Mouse (Mus musculus): Measurements from ENCODE around the gene Gm29797. TPM values are rescaled to one million over a fixed set of nuclear protein-coding genes. Genes with fewer than 3 reads are reported as not detected.

Gm29797 gene
- total and polyA plus RNA-seq, 3 experiments, result 0.34 TPM; not detected in 2

DNA sequence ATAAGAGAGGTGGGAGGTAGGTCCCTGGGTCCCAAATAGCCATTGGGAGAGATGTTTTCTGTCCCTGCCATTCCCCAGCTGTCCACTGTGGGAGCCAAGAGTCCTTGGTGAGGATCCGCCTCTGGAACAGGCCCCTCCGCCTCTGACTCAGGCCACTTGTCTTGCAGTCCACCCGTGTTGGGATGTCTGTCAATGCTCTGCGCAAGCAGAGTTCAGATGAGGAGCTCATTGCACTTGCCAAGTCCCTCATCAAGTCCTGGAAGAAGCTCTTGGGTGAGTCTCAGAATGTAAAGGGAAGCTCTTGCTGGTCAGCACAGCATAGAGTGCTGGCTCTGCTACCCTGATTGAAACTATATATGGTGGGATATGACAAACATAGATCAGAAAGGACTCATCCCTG, 26.5 kb downstream of the Gm29797 start:
- H3K4me2 ChIP-seq (ENCODE audit: insufficient read depth, low read depth, poor library complexity, severe bottlenecking), result no peak overlapping the region
- dilution Hi-C loops (cut with MboI; ENCODE audit: extremely low pct_ligation_motif_present, extremely low pct_unique_long_range_greater_than_20kb, low sequenced_read_pairs) (no loop called here), in situ Hi-C loops (cut with MboI; ENCODE audit: low pct_ligation_motif_present, low pct_unique_long_range_greater_than_20kb, low sequenced_read_pairs) (no loop called here)
- no peak overlapping the region for H3K4me3 ChIP-seq (replicated peaks in 1 of 3; ENCODE audit: low read depth in 2 of 3, low read length in 2 of 3, poor library complexity in 1 of 3)
- H3K79me2 ChIP-seq (replicated peaks; ENCODE audit: control insufficient read depth, extremely low read depth, insufficient read depth, poor library complexity, severe bottlenecking), result no peaks in the 10 kb centered on the region
- no peak for TF ChIP-seq SMC3 (IDR thresholded peaks at IDR 0.05; ENCODE audit: low read depth, low read length)
- TF ChIP-seq MAZ (IDR thresholded peaks at IDR 0.05; ENCODE audit: low read depth, low read length), result no peak
- TF ChIP-seq GABPA (IDR thresholded peaks at IDR 0.05; ENCODE audit: insufficient replicate concordance, low read depth, low read length), result no peak
- no peak for TF ChIP-seq ETS1 (conservative IDR thresholded peaks at IDR 0.05; ENCODE audit: low read depth, low read length)
- no peak for TF ChIP-seq CTCF (conservative IDR thresholded peaks at IDR 0.05 in 1 of 2, IDR thresholded peaks at IDR 0.05 in 1 of 2; ENCODE audit: low read depth in 2 of 2, low read length in 2 of 2)
- no peak for TF ChIP-seq MXI1 (IDR thresholded peaks at IDR 0.05; ENCODE audit: low read depth, low read length)
- TF ChIP-seq UBTF (IDR thresholded peaks at IDR 0.05; ENCODE audit: low read depth, low read length), result no peak
- no peak for TF ChIP-seq ZKSCAN1 (IDR thresholded peaks at IDR 0.05; ENCODE audit: borderline replicate concordance, low read depth, low read length)
- no peak for TF ChIP-seq RCOR1 (conservative IDR thresholded peaks at IDR 0.05; ENCODE audit: low read depth, low read length)
- TF ChIP-seq ZMIZ1 (IDR thresholded peaks at IDR 0.05; ENCODE audit: low read depth, low read length), result no peak
- TF ChIP-seq BHLHE40 (IDR thresholded peaks at IDR 0.05; ENCODE audit: low read depth, low read length), result no peak
- no peak for TF ChIP-seq NELFE (IDR thresholded peaks at IDR 0.05; ENCODE audit: low read depth, low read length)
- no peak for TF ChIP-seq USF2 (conservative IDR thresholded peaks at IDR 0.05; ENCODE audit: low read depth, low read length)
- no peak for TF ChIP-seq JUN (IDR thresholded peaks at IDR 0.05; ENCODE audit: insufficient read depth, low read depth, low read length)
- TF ChIP-seq POLR2AphosphoS2 (IDR thresholded peaks at IDR 0.05; ENCODE audit: low read depth, low read length), result no peak; the same call in 1 of the 2 replicates
- no peak for TF ChIP-seq RAD21 (IDR thresholded peaks at IDR 0.05; ENCODE audit: low read depth, low read length)
- no peak for TF ChIP-seq CHD2 (IDR thresholded peaks at IDR 0.05; ENCODE audit: low read length)
- TF ChIP-seq MAX (IDR thresholded peaks at IDR 0.05; ENCODE audit: low read length), result no peak
- TF ChIP-seq ZNF384 (IDR thresholded peaks at IDR 0.05; ENCODE audit: low read depth, low read length), result no peak
- H3K9ac ChIP-seq (ENCODE audit: insufficient read depth, low read depth), result no peak overlapping the region
- H3K4me1 ChIP-seq (ENCODE audit: control insufficient read depth in 1 of 2, insufficient read depth in 2 of 2), result peaks cover 12 to 54% of the 10 kb centered on the region in 2 experiments
- H3K36me3 ChIP-seq (replicated peaks in 1 of 2; ENCODE audit: control insufficient read depth in 1 of 2, insufficient read depth in 1 of 2, low read length in 1 of 2), result peaks cover 18 to 47% of the 10 kb centered on the region in 2 experiments
- H3K9me3 ChIP-seq (replicated peaks; ENCODE audit: low read length), result no peaks in the 10 kb centered on the region
- H3K27ac ChIP-seq (ENCODE audit: insufficient read depth, low read depth), result no peak overlapping the region
- H3K27me3 ChIP-seq (replicated peaks), result no peaks in the 10 kb centered on the region
- no peak for DNase-seq (ENCODE audit: extremely low read depth)

DNA sequence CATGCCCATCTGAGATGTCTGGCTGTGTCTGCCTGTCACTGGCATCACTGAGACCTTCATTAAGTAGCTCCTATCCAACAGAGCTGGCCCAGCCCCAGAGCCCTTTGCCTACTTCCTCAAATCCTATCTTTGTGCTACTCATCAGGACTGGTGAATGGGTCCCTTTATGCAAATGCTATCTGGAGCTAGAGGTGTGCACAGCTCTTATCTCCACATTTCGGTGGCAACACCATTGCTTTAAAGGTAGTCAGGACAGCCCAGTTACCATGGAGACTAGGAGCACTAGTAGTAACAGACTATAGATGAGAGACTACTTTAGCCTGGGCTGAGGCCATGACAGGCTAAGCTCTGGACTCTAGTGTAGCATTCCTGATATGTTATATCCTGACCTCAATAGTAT, 27.9 kb downstream of the Gm29797 start:
- Histone ChIP-seq H3K4me2 (ENCODE audit: insufficient read depth, low read depth, poor library complexity, severe bottlenecking) (no peak overlapping the region), H3K27ac (ENCODE audit: insufficient read depth, low read depth) (no peak overlapping the region), H3K4me3 (replicated peaks in 1 of 3; ENCODE audit: low read depth in 2 of 3, low read length in 2 of 3, poor library complexity in 1 of 3) (no peak overlapping the region), H3K36me3 (replicated peaks in 1 of 2; ENCODE audit: control insufficient read depth in 1 of 2, insufficient read depth in 1 of 2, low read length in 1 of 2) (peaks cover 29 to 60% of the 10 kb centered on the region in 2 experiments), H3K4me1 (ENCODE audit: control insufficient read depth in 1 of 2, insufficient read depth in 2 of 2) (peaks cover 17 to 58% of the 10 kb centered on the region in 2 experiments), H3K9ac (ENCODE audit: insufficient read depth, low read depth) (no peak overlapping the region), H3K27me3 (replicated peaks) (no peaks in the 10 kb centered on the region), H3K79me2 (replicated peaks; ENCODE audit: control insufficient read depth, extremely low read depth, insufficient read depth, poor library complexity, severe bottlenecking) (no peaks in the 10 kb centered on the region), H3K9me3 (replicated peaks; ENCODE audit: low read length) (no peaks in the 10 kb centered on the region)
- dilution Hi-C loops (cut with MboI; ENCODE audit: extremely low pct_ligation_motif_present, extremely low pct_unique_long_range_greater_than_20kb, low sequenced_read_pairs), result no loop called here
- in situ Hi-C loops (cut with MboI; ENCODE audit: low pct_ligation_motif_present, low pct_unique_long_range_greater_than_20kb, low sequenced_read_pairs), result no loop called here
- no peak for DNase-seq (ENCODE audit: extremely low read depth)
- no peak for TF ChIP-seq CTCF (conservative IDR thresholded peaks at IDR 0.05 in 1 of 2, IDR thresholded peaks at IDR 0.05 in 1 of 2; ENCODE audit: low read depth in 2 of 2, low read length in 2 of 2)
- TF ChIP-seq RCOR1 (conservative IDR thresholded peaks at IDR 0.05; ENCODE audit: low read depth, low read length), result no peak
- no peak for TF ChIP-seq UBTF (IDR thresholded peaks at IDR 0.05; ENCODE audit: low read depth, low read length)
- TF ChIP-seq RAD21 (IDR thresholded peaks at IDR 0.05; ENCODE audit: low read depth, low read length), result no peak
- no peak for TF ChIP-seq GABPA (IDR thresholded peaks at IDR 0.05; ENCODE audit: insufficient replicate concordance, low read depth, low read length)
- no peak for TF ChIP-seq MAZ (IDR thresholded peaks at IDR 0.05; ENCODE audit: low read depth, low read length)
- no peak for TF ChIP-seq ETS1 (conservative IDR thresholded peaks at IDR 0.05; ENCODE audit: low read depth, low read length)
- no peak for TF ChIP-seq MYC (IDR thresholded peaks at IDR 0.05; ENCODE audit: low read depth, low read length)
- no peak for TF ChIP-seq NELFE (IDR thresholded peaks at IDR 0.05; ENCODE audit: low read depth, low read length)
- no peak for TF ChIP-seq SIN3A (IDR thresholded peaks at IDR 0.05; ENCODE audit: low read length)
- TF ChIP-seq TCF12 (IDR thresholded peaks at IDR 0.05; ENCODE audit: low read depth, low read length), result no peak
- no peak for TF ChIP-seq POLR2AphosphoS2 (IDR thresholded peaks at IDR 0.05; ENCODE audit: low read depth, low read length)
